Mouse (Mus musculus): ENCODE measurements around the gene Anpep.

Anpep gene

GRCm38 (mm10) chr7:79866294-79867000 is 5.6 kb upstream of the Anpep start:
- DNase-seq (ENCODE audit: low spot score in 2 of 2) = no peak

GRCm38 (mm10) chr7:79861794-79862193 is 935 bp upstream of the Anpep start:
- no peak for DNase-seq (ENCODE audit: low spot score in 2 of 2)

GRCm38 (mm10) chr7:79858956-79859630 is 1.8 kb downstream of the Anpep start:
- DNase-seq (ENCODE audit: low spot score in 2 of 2) = no peak

- no peak for DNase-seq (ENCODE audit: low spot score in 2 of 2)
These were observed 2.5 kb downstream of the Anpep start for GRCm38 (mm10) chr7:79858202-79858934.

GRCm38 (mm10) chr7:79856305-79856704 is 4.6 kb downstream of the Anpep start:
- DNase-seq (ENCODE audit: low spot score in 2 of 2) = no peak

- no peak for DNase-seq (ENCODE audit: low spot score in 2 of 2)
These were observed 13.1 kb downstream of the Anpep start for GRCm38 (mm10) chr7:79847456-79848451.

GRCm38 (mm10) chr7:79846342-79846741 is 14.5 kb downstream of the Anpep start:
- DNase-seq (ENCODE audit: low spot score in 2 of 2) = no peak

- no peak for DNase-seq (ENCODE audit: low spot score in 2 of 2)
These were observed 16.6 kb downstream of the Anpep start for GRCm38 (mm10) chr7:79844090-79844802.

- DNase-seq (ENCODE audit: low spot score in 2 of 2) = no peak
These were observed 18.7 kb downstream of the Anpep start for GRCm38 (mm10) chr7:79842163-79842562.

- no peak for DNase-seq (ENCODE audit: low spot score in 2 of 2)
These were observed 23.6 kb downstream of the Anpep start for GRCm38 (mm10) chr7:79837247-79837646.

GRCm38 (mm10) chr7:79835196-79835595 is 25.7 kb downstream of the Anpep start:
- no peak for DNase-seq (ENCODE audit: low spot score in 2 of 2)

- no peak for DNase-seq (ENCODE audit: low spot score in 2 of 2)
These were observed 27.9 kb downstream of the Anpep start for GRCm38 (mm10) chr7:79832980-79833379.

GRCm38 (mm10) chr7:79831585-79831984 is 29.3 kb downstream of the Anpep start:
- DNase-seq (ENCODE audit: low spot score in 2 of 2) = no peak

- no peak for DNase-seq (ENCODE audit: low spot score in 2 of 2)
These were observed 29.7 kb downstream of the Anpep start for GRCm38 (mm10) chr7:79831145-79831544.

GRCm38 (mm10) chr7:79828341-79828740 is 32.5 kb downstream of the Anpep start:
- no peak for DNase-seq (ENCODE audit: low spot score in 2 of 2)

GRCm38 (mm10) chr7:79822092-79822695 is 38.7 kb downstream of the Anpep start:
- DNase-seq (ENCODE audit: low spot score in 2 of 2) = no peak

GRCm38 (mm10) chr7:79819996-79820395 is 40.9 kb downstream of the Anpep start:
- DNase-seq (ENCODE audit: low spot score in 2 of 2) = no peak

GRCm38 (mm10) chr7:79819515-79819914 is 41.3 kb downstream of the Anpep start:
- no peak for DNase-seq (ENCODE audit: low spot score in 2 of 2)

GRCm38 (mm10) chr7:79818321-79818720 is 42.5 kb downstream of the Anpep start:
- DNase-seq (ENCODE audit: low spot score in 2 of 2) = no peak

- no peak for DNase-seq (ENCODE audit: low spot score in 2 of 2)
These were observed 47.5 kb downstream of the Anpep start for GRCm38 (mm10) chr7:79813409-79813808.
